Mouse (Mus musculus) midbrain, embryonic 14.5 days (tissue): ENCODE results near the gene Sub1. TPM values are rescaled to one million over a fixed set of nuclear protein-coding genes. Genes with fewer than 3 reads are reported as not detected.

Experiments used
- ATAC-seq: fragments of 200-750 bp; cut with Nextera tagmentation; 2 replicates; pipeline ENCODE4 v1.8.0; 2017; ENCODE audit warnings: moderate number of reproducible peaks, moderate library complexity; ENCODE audit not compliant: low FRiP score, low TSS enrichment
- DNase-seq: peaks from one replicate; pipeline ENCODE4 v3.0.0-alpha.2; 2015
- H3K27ac ChIP-seq: fragments of 300-500 bp; sonication (generic); replicated peaks from 2 replicates; pipeline ENCODE4 v1.5.1; 2014; ENCODE audit warnings: mild to moderate bottlenecking, low read depth, low read length, moderate library complexity
- H3K27me3 ChIP-seq: fragments of 300-500 bp; sonication (generic); 2 replicates; pipeline ENCODE4 v1.6.1; 2014; ENCODE audit warnings: low read length, control low read depth, mixed read lengths; ENCODE audit not compliant: control insufficient read depth, insufficient read depth
- H3K36me3 ChIP-seq: fragments of 300-500 bp; sonication (generic); 2 replicates; pipeline ENCODE4 v1.6.1; 2014; ENCODE audit warnings: low read length, control low read depth; ENCODE audit not compliant: control insufficient read depth, insufficient read depth
- H3K4me1 ChIP-seq: fragments of 300-500 bp; sonication (generic); 2 replicates; pipeline ENCODE4 v1.6.1; 2014; ENCODE audit warnings: mild to moderate bottlenecking, antibody characterized with exemption, low read length, control low read depth; ENCODE audit not compliant: control insufficient read depth, insufficient read depth
- H3K4me2 ChIP-seq: fragments of 300-500 bp; sonication (generic); 2 replicates; pipeline ENCODE4 v1.6.1; 2014; ENCODE audit warnings: mild to moderate bottlenecking, low read length, moderate library complexity
- H3K4me3 ChIP-seq: fragments of 300-500 bp; sonication (generic); replicated peaks from 2 replicates; pipeline ENCODE4 v1.5.1; 2014; ENCODE audit warnings: low read depth, low read length
- H3K9ac ChIP-seq: fragments of 300-500 bp; sonication (generic); replicated peaks from 2 replicates; pipeline ENCODE4 v1.6.1; 2014; ENCODE audit warnings: mild to moderate bottlenecking, low read length, moderate library complexity
- H3K9me3 ChIP-seq: fragments of 300-500 bp; sonication (generic); 2 replicates; pipeline ENCODE4 v1.6.1; 2016; ENCODE audit warnings: low read length, control low read depth, mixed read lengths; ENCODE audit not compliant: control insufficient read depth
- WGBS: fragments of 180-500 bp; shearing (Covaris S2); extraction: QIAGEN DNeasy Blood & Tissue Kit; methylation state at CpG from one replicate; pipeline ENCODE4 v1.1.7; 2014; 5-methylcytosine and 5-hydroxymethylcytosine counted together
- polyA plus RNA-seq: library from polyadenylated mRNA; unstranded; fragments of >200 nt; fragmentation: Nextera tagmentation; extraction: Ambion mirVana; gene quantifications from 2 replicates; pipeline ENCODE4 v1.2.1, GENCODE M21; 2014

Sub1 gene
- polyA plus RNA-seq, 1 experiment from 2014 or later: 572 TPM

- Histone ChIP-seq H3K4me2 (no peak overlapping the region), H3K4me3 (no peak overlapping the region), H3K9me3 (no peaks in the 10 kb centered on the region), H3K9ac (no peak overlapping the region), H3K27me3 (no peaks in the 10 kb centered on the region), H3K4me1 (no peaks in the 10 kb centered on the region), H3K27ac (no peak overlapping the region), H3K36me3 (no peaks in the 10 kb centered on the region)
- 95% methylated on average over 3 of the region's 3 CpGs for WGBS
- ATAC-seq (no peak), DNase-seq (no peak)
Observed at GRCm38 (mm10) chr15:11949490-11949889, 47.3 kb downstream of the Sub1 start.

GRCm38 (mm10) chr15:11940855-11941254, 55.9 kb downstream of the Sub1 start:
- Histone ChIP-seq H3K4me1 (no peaks in the 10 kb centered on the region), H3K9me3 (no peaks in the 10 kb centered on the region), H3K27me3 (no peaks in the 10 kb centered on the region), H3K27ac (no peak overlapping the region), H3K4me2 (no peak overlapping the region), H3K36me3 (no peaks in the 10 kb centered on the region), H3K4me3 (no peak overlapping the region), H3K9ac (no peak overlapping the region)
- DNase-seq (peak; percentile 7), ATAC-seq (no peak)
- WGBS: 49% methylated on average over 5 of the region's 5 CpGs

Other genes with a start within 250 kb of the Sub1 start
- gene Npr3, start 89.7 kb downstream of the Sub1 start, polyA plus RNA-seq: 0.34 and 1.1 TPM in 2 replicates
- 183 and 222 TPM in 2 replicates for gene Zfr, start 120.8 kb upstream of the Sub1 start, polyA plus RNA-seq
- 6.6 and 9.0 TPM in 2 replicates for gene Mtmr12, start 208.0 kb upstream of the Sub1 start, polyA plus RNA-seq